Mouse (Mus musculus) midbrain, embryonic 14.5 days (tissue): ENCODE results near the gene Mab21l2. TPM values are rescaled to one million over a fixed set of nuclear protein-coding genes. Genes with fewer than 3 reads are reported as not detected.

ENCODE experiments used
- ATAC-seq: fragments of 200-750 bp; cut with Nextera tagmentation; 2 replicates; pipeline ENCODE4 v1.8.0; 2017; ENCODE audit warnings: moderate number of reproducible peaks, moderate library complexity; ENCODE audit not compliant: low FRiP score, low TSS enrichment
- DNase-seq: peaks from one replicate; pipeline ENCODE4 v3.0.0-alpha.2; 2015
- H3K27ac ChIP-seq: fragments of 300-500 bp; sonication (generic); replicated peaks from 2 replicates; pipeline ENCODE4 v1.5.1; 2014; ENCODE audit warnings: mild to moderate bottlenecking, low read depth, low read length, moderate library complexity
- H3K27me3 ChIP-seq: fragments of 300-500 bp; sonication (generic); 2 replicates; pipeline ENCODE4 v1.6.1; 2014; ENCODE audit warnings: low read length, control low read depth, mixed read lengths; ENCODE audit not compliant: control insufficient read depth, insufficient read depth
- H3K36me3 ChIP-seq: fragments of 300-500 bp; sonication (generic); 2 replicates; pipeline ENCODE4 v1.6.1; 2014; ENCODE audit warnings: low read length, control low read depth; ENCODE audit not compliant: control insufficient read depth, insufficient read depth
- H3K4me1 ChIP-seq: fragments of 300-500 bp; sonication (generic); 2 replicates; pipeline ENCODE4 v1.6.1; 2014; ENCODE audit warnings: mild to moderate bottlenecking, antibody characterized with exemption, low read length, control low read depth; ENCODE audit not compliant: control insufficient read depth, insufficient read depth
- H3K4me2 ChIP-seq: fragments of 300-500 bp; sonication (generic); 2 replicates; pipeline ENCODE4 v1.6.1; 2014; ENCODE audit warnings: mild to moderate bottlenecking, low read length, moderate library complexity
- H3K4me3 ChIP-seq: fragments of 300-500 bp; sonication (generic); replicated peaks from 2 replicates; pipeline ENCODE4 v1.5.1; 2014; ENCODE audit warnings: low read depth, low read length
- H3K9ac ChIP-seq: fragments of 300-500 bp; sonication (generic); replicated peaks from 2 replicates; pipeline ENCODE4 v1.6.1; 2014; ENCODE audit warnings: mild to moderate bottlenecking, low read length, moderate library complexity
- H3K9me3 ChIP-seq: fragments of 300-500 bp; sonication (generic); 2 replicates; pipeline ENCODE4 v1.6.1; 2016; ENCODE audit warnings: low read length, control low read depth, mixed read lengths; ENCODE audit not compliant: control insufficient read depth
- WGBS: fragments of 180-500 bp; shearing (Covaris S2); extraction: QIAGEN DNeasy Blood & Tissue Kit; methylation state at CpG from one replicate; pipeline ENCODE4 v1.1.7; 2014; 5-methylcytosine and 5-hydroxymethylcytosine counted together
- polyA plus RNA-seq: library from polyadenylated mRNA; unstranded; fragments of >200 nt; fragmentation: Nextera tagmentation; extraction: Ambion mirVana; gene quantifications from 2 replicates; pipeline ENCODE4 v1.2.1, GENCODE M21; 2014

Gene Mab21l2
- polyA plus RNA-seq: 88.5 and 106 TPM in 2 replicates

- Histone ChIP-seq H3K9me3 (no peaks in the 10 kb centered on the region), H3K4me3 (peak within 1 kb of the TSS; percentile 64), H3K4me2 (peak within 1 kb of the TSS; percentile 70), H3K36me3 (no peaks in the 10 kb centered on the region), H3K4me1 (peaks cover 9% of the 10 kb centered on the region), H3K27me3 (0 out of 2 replicates have a peak, but pooled peaks cover 5% of the 10 kb centered on the region), H3K27ac (peak within 1 kb of the TSS; percentile 96), H3K9ac (peak within 1 kb of the TSS; percentile 90)
- DNase-seq: peak; percentile 86
- peak; percentile 89 for ATAC-seq
- 1% methylated on average over 25 of the region's 25 CpGs for WGBS
Observed at GRCm38 (mm10) chr3:86548091-86549015, at the start of gene Mab21l2. Gene Mab21l2, minus strand, starts transcription at chr3:86548629.

GRCm38 (mm10) chr3:86575312-86575711 is 26.9 kb upstream of the Mab21l2 start:
- Histone ChIP-seq H3K4me2 (no peak overlapping the region), H3K27me3 (0 out of 2 replicates have a peak, but pooled peaks cover 3% of the 10 kb centered on the region), H3K27ac (no peak overlapping the region), H3K36me3 (no peaks in the 10 kb centered on the region), H3K4me1 (peaks cover 6% of the 10 kb centered on the region; the same call in 1 of the 2 replicates), H3K4me3 (no peak overlapping the region), H3K9me3 (no peaks in the 10 kb centered on the region), H3K9ac (no peak overlapping the region)
- ATAC-seq (no peak), DNase-seq (no peak)

- ATAC-seq (no peak; the same call in 1 of the 2 replicates), DNase-seq (peak; percentile 67)
- Histone ChIP-seq H3K4me1 (peaks cover 6% of the 10 kb centered on the region; the same call in 1 of the 2 replicates), H3K9ac (no peak overlapping the region; the same call in 1 of the 2 replicates), H3K9me3 (no peaks in the 10 kb centered on the region), H3K4me3 (no peak overlapping the region), H3K27me3 (0 out of 2 replicates have a peak, but pooled peaks cover 3% of the 10 kb centered on the region), H3K27ac (no peak overlapping the region), H3K36me3 (no peaks in the 10 kb centered on the region), H3K4me2 (no peak overlapping the region)
- WGBS: 8% methylated on average over 3 of the region's 3 CpGs
Observed at GRCm38 (mm10) chr3:86572519-86573244, 24.3 kb upstream of the Mab21l2 start.

GRCm38 (mm10) chr3:86571518-86571917 is 23.1 kb upstream of the Mab21l2 start:
- Histone ChIP-seq H3K27ac (no peak overlapping the region), H3K36me3 (no peaks in the 10 kb centered on the region), H3K4me1 (peaks cover 6% of the 10 kb centered on the region; the same call in 1 of the 2 replicates), H3K9me3 (no peaks in the 10 kb centered on the region), H3K4me2 (no peak overlapping the region), H3K4me3 (no peak overlapping the region), H3K27me3 (0 out of 2 replicates have a peak, but pooled peaks cover 3% of the 10 kb centered on the region), H3K9ac (no peak overlapping the region)
- 7% methylated on average over 4 of the region's 4 CpGs for WGBS
- no peak for ATAC-seq
- no peak for DNase-seq

- ATAC-seq: no peak
- no peak overlapping the region for H3K27ac ChIP-seq
- no peak for DNase-seq
- H3K9ac ChIP-seq: no peak overlapping the region
- H3K36me3 ChIP-seq: no peaks in the 10 kb centered on the region
- 64% methylated on average over 4 of the region's 4 CpGs for WGBS
- no peaks in the 10 kb centered on the region for H3K9me3 ChIP-seq
- no peaks in the 10 kb centered on the region for H3K4me1 ChIP-seq
- H3K4me3 ChIP-seq: no peak overlapping the region
- 0 out of 2 replicates have a peak, but pooled peaks cover 3% of the 10 kb centered on the region for H3K27me3 ChIP-seq
- no peak overlapping the region for H3K4me2 ChIP-seq
Observed at GRCm38 (mm10) chr3:86567312-86567711, 18.9 kb upstream of the Mab21l2 start.

GRCm38 (mm10) chr3:86561396-86561795 is 13.0 kb upstream of the Mab21l2 start:
- ATAC-seq: no peak
- H3K4me2 ChIP-seq: no peak overlapping the region
- no peak overlapping the region for H3K4me3 ChIP-seq
- no peak for DNase-seq
- H3K4me1 ChIP-seq: peaks cover 21% of the 10 kb centered on the region
- no peaks in the 10 kb centered on the region for H3K9me3 ChIP-seq
- H3K27me3 ChIP-seq: no peaks in the 10 kb centered on the region
- 100% methylated on average over 1 of the region's 1 CpGs for WGBS
- no peak overlapping the region for H3K27ac ChIP-seq
- H3K36me3 ChIP-seq: no peaks in the 10 kb centered on the region
- H3K9ac ChIP-seq: no peak overlapping the region

GRCm38 (mm10) chr3:86561023-86561344 is 12.6 kb upstream of the Mab21l2 start:
- peaks cover 21% of the 10 kb centered on the region for H3K4me1 ChIP-seq
- H3K27ac ChIP-seq: no peak overlapping the region
- no peaks in the 10 kb centered on the region for H3K36me3 ChIP-seq
- no peak overlapping the region for H3K4me3 ChIP-seq
- H3K9ac ChIP-seq: no peak overlapping the region
- no peak for ATAC-seq
- DNase-seq: no peak
- no peaks in the 10 kb centered on the region for H3K9me3 ChIP-seq
- WGBS: 91% methylated on average over 1 of the region's 1 CpGs
- H3K27me3 ChIP-seq: no peaks in the 10 kb centered on the region
- H3K4me2 ChIP-seq: no peak overlapping the region

- no peaks in the 10 kb centered on the region for H3K9me3 ChIP-seq
- DNase-seq: no peak
- no peak for ATAC-seq
Observed at GRCm38 (mm10) chr3:86560281-86561022, 12.0 kb upstream of the Mab21l2 start.

More at GRCm38 (mm10) chr3:86560281-86561022, 12.0 kb upstream of the Mab21l2 start:
- no peaks in the 10 kb centered on the region for H3K36me3 ChIP-seq
- WGBS: 49% methylated on average over 4 of the region's 4 CpGs
- H3K4me1 ChIP-seq: peaks cover 21% of the 10 kb centered on the region
- peak overlapping the region; percentile 5; the same call in 1 of the 2 replicates for H3K4me2 ChIP-seq
- H3K27me3 ChIP-seq: no peaks in the 10 kb centered on the region
- H3K4me3 ChIP-seq: no peak overlapping the region
- H3K9ac ChIP-seq: no peak overlapping the region
- peak overlapping the region; percentile 47 for H3K27ac ChIP-seq
